21 mouse cellular contexts compared by ENCODE assay signal in genomic region chr11:80759023-80759422, GRCm38 (mm10).
"Had no signal": no experiment of that assay in that cellular context is flagged by ENCODE, and none has a peak within 500 bp of the region (broad histone marks: within the 10 kb centered on the region; RNA-seq: fewer than 3 reads in every experiment).

No protein-coding gene starts in this region.

- H3K9me3 ChIP-seq: heart, embryonic 10.5 days; hindbrain, embryonic 13.5 days; hindbrain, embryonic 15.5 days; limb, embryonic 13.5 days; limb, embryonic 15.5 days had no signal

- H3K4me1 ChIP-seq: heart, embryonic 10.5 days; heart, embryonic 12.5 days; hindbrain, embryonic 13.5 days; hindbrain, embryonic 15.5 days; limb, embryonic 13.5 days; limb, embryonic 15.5 days had no signal

- H3K4me3 ChIP-seq: heart, embryonic 10.5 days; heart, embryonic 12.5 days; hindbrain, embryonic 13.5 days; hindbrain, embryonic 15.5 days; limb, embryonic 13.5 days; limb, embryonic 15.5 days had no signal

- DNase-seq: gastrocnemius, postnatal 14 days; gastrocnemius, postnatal 36 days; heart, adult 18-20 months; heart, postnatal 14 days; heart, postnatal 36 days; kidney, adult 11 months; kidney, adult 8-10 months; kidney, postnatal 14 days; kidney, postnatal 36 days; layer of hippocampus, adult 9-11 months; layer of hippocampus, postnatal 36 days; left cerebral cortex, postnatal 4 days had no signal

- H3K27ac ChIP-seq: heart, embryonic 10.5 days; hindbrain, embryonic 13.5 days; hindbrain, embryonic 15.5 days; hindbrain, postnatal 0 days; kidney, postnatal 0 days; limb, embryonic 13.5 days; limb, embryonic 15.5 days had no signal

- H3K9ac ChIP-seq: heart, embryonic 12.5 days; hindbrain, embryonic 13.5 days; hindbrain, embryonic 15.5 days; limb, embryonic 13.5 days; limb, embryonic 15.5 days had no signal

- H3K4me2 ChIP-seq: heart, embryonic 12.5 days; hindbrain, embryonic 13.5 days; hindbrain, embryonic 15.5 days; limb, embryonic 13.5 days; limb, embryonic 15.5 days had no signal

- H3K36me3 ChIP-seq: heart, embryonic 10.5 days; heart, embryonic 12.5 days; hindbrain, embryonic 13.5 days; hindbrain, embryonic 15.5 days; limb, embryonic 13.5 days; limb, embryonic 15.5 days had no signal

- H3K27me3 ChIP-seq: heart, embryonic 12.5 days; hindbrain, embryonic 13.5 days; hindbrain, embryonic 15.5 days; limb, embryonic 13.5 days; limb, embryonic 15.5 days had no signal

- ATAC-seq: hindbrain, postnatal 0 days; intestine, embryonic 16.5 days had no signal
